Mouse (Mus musculus) cerebellum, postnatal 14 days (tissue): ENCODE results near the gene Pex1.
"Not testable (repeated sequence)": the region's sequence is repeated elsewhere in the genome, so short reads cannot be mapped to it uniquely, and the experiment has no call there.

Source experiments
- DNase-seq, 2 experiments: peaks; one replicate each; pipeline ENCODE4 v3.0.0; 2021; ENCODE audit warnings: mixed read lengths in 2 of 2

Pex1 gene

GRCm38 (mm10) chr5:3595693-3596398 is at the start of gene Pex1:
Gene Pex1 (plus strand): TSS chr5:3596066.
- peak; percentile 95 for DNase-seq

DNA sequence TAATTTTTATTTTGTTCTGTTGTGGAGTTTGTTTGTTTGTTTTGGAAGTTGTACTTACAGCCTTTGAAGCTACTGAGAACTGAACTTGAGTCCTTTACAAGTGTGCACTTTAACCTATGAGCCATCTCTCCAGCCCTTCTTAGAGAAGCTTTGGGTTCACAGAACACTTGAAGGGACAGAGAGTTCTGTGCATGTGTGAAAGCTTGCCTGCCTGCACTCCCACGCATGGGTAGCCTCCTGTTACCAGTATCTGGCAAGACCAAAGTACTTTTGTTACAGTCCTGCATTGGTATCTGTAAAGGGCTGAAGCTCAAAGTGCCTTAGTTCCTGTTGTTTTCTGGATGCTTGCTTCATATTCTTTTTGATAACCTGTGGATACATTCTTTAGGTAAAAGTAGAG is 49.6 kb upstream of the Pex1 start:
- DNase-seq, result no peak

GRCm38 (mm10) chr5:3551481-3551880 is 44.4 kb upstream of the Pex1 start:
- no peak for DNase-seq

DNA sequence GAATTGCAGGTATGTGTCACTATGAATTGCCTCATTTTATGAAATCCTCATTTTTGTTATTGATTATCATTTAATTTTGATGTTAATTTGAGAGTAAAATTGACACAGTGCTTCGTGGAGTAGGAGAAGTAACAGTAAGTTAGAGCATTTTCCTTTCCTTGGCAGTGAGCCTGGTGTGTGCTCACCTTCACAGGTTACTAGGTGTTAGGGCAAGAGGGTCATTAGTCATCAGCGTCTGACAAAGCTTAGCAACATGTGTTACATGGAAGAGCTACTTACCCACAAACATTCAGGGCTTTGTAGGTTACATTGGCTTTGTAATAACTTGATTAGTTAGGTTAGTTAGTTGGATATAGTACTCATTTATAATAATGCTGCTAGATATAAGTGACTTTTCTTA is 41.7 kb upstream of the Pex1 start:
- DNase-seq, result no peak

DNA sequence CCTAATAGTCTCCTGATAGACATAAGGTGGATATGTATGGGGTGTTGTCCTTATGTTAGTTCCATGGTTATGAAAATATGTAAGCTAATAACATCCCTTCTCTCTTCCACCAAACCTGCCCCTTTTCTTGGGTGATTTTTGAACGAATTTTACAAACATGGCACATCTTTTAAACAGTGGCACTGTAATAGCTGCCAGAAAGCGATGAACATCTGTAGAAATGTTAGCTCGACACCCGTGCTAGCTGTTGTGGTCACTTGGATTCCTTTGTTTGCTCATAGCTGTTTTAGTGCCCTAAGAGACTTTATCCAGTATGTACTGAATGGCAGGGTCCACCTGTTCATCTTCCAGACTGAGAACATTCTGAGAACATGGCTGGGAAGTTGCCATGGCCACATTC is 24.6 kb upstream of the Pex1 start, which contains the start of gene 1700109H08Rik:
1700109H08Rik (plus strand) TSS at position 301 of the 400 bp plus-strand sequence.
- DNase-seq, result no peak

- DNase-seq, result no peak
These were observed 21.0 kb upstream of the Pex1 start for GRCm38 (mm10) chr5:3574825-3575224.

- no peak for DNase-seq
These were observed 17.9 kb upstream of the Pex1 start for GRCm38 (mm10) chr5:3577939-3578338.

DNA sequence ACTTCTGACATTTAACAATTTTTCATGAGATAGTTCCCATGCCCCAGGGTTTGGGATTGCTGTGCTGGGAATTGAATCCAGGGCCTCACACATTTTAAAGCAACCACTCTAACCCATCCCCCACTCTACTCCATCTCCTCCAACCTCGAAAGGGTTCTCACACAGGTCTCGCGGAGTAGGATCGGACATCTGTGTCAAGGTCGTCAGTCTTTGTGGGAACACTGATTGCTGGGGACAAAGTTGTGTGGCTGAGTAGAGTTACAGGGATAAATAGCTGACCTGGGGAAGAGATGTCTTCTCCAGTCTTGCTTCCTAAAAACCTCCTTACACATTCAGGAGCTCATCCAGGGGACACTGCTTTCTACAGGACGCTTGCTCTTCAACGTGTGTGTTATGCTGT is 16.8 kb upstream of the Pex1 start:
- DNase-seq, result no peak

DNA sequence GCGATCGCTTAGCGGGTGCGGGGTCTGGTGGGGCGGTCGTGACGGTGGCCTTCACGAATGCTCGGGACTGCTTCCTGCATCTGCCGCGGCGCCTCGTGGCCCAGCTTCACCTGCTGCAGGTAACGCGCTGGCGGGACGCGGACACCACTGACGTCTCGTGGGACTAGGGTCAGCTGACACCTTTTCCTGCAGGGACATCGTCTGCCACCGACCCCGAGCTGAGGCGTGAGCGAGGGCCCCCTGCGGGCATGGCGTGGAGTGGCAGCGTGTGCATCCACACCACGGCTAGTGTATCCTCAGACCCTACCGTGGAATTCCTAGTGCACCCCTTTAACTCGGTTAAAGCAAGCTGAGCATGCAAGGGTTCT is 517 bp downstream of the Pex1 start, which contains the start of gene Rbm48:
Rbm48 (minus strand) TSS at position 187 of the 368 bp plus-strand sequence.
- DNase-seq, result peak; percentile 87 to 89

GRCm38 (mm10) chr5:3597171-3597570 is 1.3 kb downstream of the Pex1 start:
- no peak for DNase-seq

DNA sequence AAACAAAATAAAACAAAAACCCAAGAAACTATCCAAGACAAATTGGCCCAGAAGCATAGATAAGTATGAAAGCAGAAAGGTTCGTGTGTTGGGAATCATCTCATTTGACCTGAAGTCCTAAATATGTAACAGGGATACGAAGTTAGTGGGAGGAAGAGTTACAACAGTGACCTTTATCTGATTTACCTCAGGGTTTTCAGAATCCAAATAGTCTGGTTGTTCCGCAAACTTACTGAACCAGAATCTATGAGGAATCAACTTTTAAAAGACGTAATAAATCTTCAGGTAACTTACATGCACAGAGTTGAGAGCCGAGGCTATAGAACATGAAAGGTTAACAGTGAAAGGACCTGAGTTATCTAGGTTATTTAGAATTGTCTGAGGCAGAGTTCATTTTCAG is 2.9 kb downstream of the Pex1 start:
- no peak for DNase-seq

DNA sequence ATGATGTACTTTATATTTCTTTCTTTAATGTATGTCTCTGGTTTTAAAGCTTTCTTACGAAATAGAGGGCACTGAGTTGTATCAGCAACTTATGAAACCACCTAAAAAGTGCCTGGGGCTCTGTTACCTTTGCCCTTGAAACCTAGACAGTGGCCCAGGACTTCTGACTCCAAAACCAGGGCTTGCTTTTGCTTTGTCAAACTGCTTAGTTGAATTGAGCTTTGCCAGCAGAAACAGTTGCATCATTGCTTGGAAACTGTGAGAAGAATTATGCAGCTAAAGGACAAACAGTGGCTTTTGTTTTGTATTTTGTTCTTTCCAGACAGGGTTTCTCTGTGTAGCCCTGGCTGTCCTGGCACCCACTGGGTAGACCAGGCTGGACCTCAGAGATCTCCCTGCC is 4.4 kb downstream of the Pex1 start:
- no peak for DNase-seq

DNA sequence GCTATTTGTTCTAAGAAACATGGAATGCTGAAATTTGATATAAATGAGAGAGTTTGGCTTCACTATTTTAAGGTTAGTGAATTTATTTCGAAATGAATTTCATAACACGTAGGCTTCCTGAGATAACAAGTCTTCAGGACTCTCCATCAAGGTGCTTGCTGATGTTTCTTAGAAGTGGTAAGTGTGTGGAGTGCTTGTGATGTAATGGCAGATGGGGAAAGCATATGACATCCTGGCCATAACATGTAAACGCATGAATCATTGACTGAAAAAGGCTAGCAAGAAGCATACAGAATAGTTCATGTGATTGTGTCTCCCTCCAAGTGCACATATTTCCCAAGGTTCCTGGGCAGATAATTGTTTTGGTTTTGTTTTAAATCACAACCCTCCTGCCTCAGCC is 4.9 kb downstream of the Pex1 start:
- no peak for DNase-seq

DNA sequence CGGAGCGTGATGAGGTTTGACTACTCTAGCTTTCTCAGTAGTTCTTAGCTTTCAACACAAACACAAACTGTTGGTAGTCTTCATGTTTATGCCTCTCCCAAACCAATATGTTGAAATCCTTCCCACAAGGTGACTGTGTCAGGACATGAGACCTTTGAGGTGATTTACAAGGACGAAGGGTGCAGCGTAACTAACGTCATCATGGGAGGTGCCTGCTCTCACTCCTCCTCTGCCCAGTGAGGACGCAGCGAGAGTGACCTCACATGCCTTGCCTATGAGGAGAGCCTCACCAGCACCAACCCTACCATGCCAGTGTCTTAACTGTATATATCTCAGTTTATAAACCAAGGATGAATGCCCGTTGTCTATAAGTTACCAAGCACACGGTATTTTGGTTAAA is 11.2 kb downstream of the Pex1 start:
- DNase-seq, result no peak

DNA sequence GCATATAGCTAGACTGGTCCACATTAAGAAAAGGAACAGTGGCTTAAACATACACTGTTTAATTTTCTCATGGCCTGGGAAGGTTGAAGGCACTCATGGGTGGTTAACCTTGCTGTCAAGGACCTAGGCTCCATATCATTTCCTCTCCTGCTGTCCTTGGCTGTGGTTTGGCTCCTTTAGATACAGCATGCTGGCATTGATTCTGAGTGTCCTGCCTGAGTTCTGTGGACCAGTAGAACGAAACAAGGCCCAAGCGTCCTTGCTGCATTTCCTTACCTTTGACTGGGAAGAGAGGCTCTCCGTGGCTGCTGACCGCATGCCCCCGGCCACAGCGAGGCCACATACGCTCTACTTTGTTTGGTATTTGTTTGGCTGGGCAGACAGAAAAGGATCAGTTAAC is 13.4 kb downstream of the Pex1 start:
- DNase-seq, result no peak

- DNase-seq, result not testable (repeated sequence)
These were observed 16.0 kb downstream of the Pex1 start for GRCm38 (mm10) chr5:3611835-3612234.

- DNase-seq, result peak; percentile 55 to 76
These were observed 24.6 kb downstream of the Pex1 start for GRCm38 (mm10) chr5:3620486-3620885.

GRCm38 (mm10) chr5:3630055-3630454 is 34.2 kb downstream of the Pex1 start:
- no peak for DNase-seq

DNA sequence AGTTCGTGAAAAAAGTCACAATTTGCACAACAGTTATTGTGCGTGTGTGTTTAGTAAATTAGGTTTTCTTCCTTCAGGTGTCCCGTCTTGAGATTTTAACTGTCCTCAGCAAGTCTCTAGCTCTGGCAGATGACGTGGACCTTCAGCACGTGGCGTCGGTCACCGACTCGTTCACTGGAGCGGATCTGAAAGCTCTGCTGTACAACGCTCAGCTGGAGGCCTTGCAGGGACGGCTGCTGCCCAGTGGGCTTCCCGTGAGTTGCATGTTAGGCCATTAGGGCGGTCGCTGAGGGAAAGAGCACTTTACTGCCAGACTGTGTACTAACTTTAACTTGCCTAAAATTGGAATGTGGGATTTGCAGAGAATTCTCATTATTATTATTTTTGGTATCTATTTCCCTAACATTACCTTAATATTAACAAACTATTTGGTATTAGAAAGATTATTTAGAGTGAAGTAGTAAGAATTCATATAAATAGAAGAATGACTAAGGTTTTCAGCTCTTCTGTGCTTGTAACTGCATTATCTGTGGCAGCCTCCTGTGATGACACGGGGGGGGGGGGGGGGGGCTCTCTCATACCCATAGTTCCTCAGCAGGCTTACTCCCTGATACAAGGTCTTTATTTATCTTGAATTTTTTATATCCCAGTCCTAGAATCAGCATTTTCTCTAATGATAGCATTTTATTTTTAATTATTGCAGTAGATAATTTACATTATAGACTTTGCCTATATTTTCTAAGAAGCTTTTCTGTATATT is 35.8 kb downstream of the Pex1 start:
- DNase-seq, result no peak

DNA sequence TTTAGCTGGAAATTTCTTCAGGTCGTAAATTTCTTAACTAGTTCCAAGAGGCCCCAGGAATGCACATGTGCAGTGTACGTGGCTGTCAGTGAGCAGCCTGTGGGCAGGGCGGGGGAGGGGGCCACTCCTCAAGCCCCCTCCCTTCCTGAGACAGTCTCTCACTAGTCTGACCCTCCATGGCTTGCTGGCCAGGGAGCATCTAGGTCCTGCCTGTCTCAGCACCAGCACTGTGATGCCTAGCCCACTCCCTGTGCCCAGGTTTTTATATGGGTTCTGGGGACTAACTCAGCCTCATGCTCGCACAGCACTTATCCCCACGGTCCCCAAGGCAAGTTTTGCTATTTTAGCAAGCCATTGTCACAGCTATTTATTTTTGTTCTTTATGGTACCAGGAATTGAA is 36.4 kb downstream of the Pex1 start:
- no peak for DNase-seq

DNA sequence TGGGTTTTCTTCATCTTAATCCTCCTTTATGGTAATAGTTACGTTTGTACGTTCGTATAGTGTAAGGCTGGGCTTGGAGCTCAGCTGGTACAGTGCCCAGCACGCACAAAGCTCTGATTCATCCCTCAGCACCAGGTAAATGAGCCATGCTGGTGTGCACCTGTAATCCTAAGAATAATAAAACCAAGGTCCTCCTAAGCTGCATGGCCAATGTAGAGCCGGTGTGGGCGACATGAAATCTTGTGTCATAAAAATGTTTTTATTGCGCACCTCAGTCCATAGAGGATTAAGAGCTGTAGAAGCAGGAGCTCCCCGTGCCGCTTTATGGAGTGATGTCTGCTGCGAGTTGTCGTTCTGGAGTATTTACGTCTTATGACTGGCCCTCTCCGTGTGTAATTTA is 37.4 kb downstream of the Pex1 start:
- DNase-seq, result no peak

- DNase-seq, result peak in 1 of 2 experiments; percentile 26
These were observed 38.1 kb downstream of the Pex1 start for GRCm38 (mm10) chr5:3633951-3634350.

GRCm38 (mm10) chr5:3635286-3635685 is 39.4 kb downstream of the Pex1 start:
- DNase-seq, result no peak

DNA sequence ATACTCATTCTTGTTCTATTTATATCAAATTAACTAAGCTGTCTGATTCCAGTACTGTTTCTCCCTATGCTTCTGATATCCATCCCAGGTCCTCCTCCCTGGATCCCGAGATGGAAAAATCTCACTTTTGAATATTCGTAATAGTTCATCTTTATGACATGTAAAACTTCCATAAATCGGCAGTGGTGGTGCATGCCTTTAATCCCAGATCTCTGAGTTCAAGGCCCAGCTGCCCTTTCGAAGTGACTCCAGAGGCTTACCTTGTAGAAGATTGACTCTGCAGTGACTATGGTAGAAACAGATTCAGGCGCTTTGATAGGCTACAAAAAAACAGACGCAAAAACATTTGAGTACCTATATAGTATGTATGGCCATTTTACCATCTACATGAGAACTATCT is 48.8 kb downstream of the Pex1 start:
- DNase-seq, result no peak
